Mouse (Mus musculus) CH12.LX (cell line): ENCODE data around the gene Cdc42. TPM values are rescaled to one million over a fixed set of nuclear protein-coding genes. Genes with fewer than 3 reads are reported as not detected.

Experiments used
- DNase-seq: peaks from one replicate; pipeline ENCODE4 v3.0.0-alpha.2; 2013; ENCODE audit errors: extremely low read depth
- H3K27ac ChIP-seq: 2 replicates; pipeline ENCODE4 v1.5.1; 2012; ENCODE audit warnings: low read depth, mild to moderate bottlenecking, control low read depth, moderate library complexity; ENCODE audit not compliant: insufficient read depth
- H3K27me3 ChIP-seq: replicated peaks from 2 replicates; pipeline ENCODE3; 2012; ENCODE audit warnings: inconsistent platforms
- H3K36me3 ChIP-seq, 2 experiments: replicated peaks in 1 of 2; 2 replicates each; pipeline versions ENCODE3 to v1.6.1; 2012; ENCODE audit warnings: inconsistent platforms in 1 of 2, low read length in 1 of 2, mild to moderate bottlenecking in 1 of 2, mixed read lengths in 1 of 2, moderate library complexity in 1 of 2; ENCODE audit not compliant: control insufficient read depth in 1 of 2, insufficient read depth in 1 of 2
- H3K4me1 ChIP-seq, 2 experiments: 2 replicates each; pipeline ENCODE4 v1.6.1; 2012; ENCODE audit warnings: inconsistent platforms in 1 of 2, moderate library complexity in 1 of 2; ENCODE audit not compliant: insufficient read depth in 2 of 2, control insufficient read depth in 1 of 2
- H3K4me2 ChIP-seq: 2 replicates; pipeline ENCODE4 v1.6.1; 2012; ENCODE audit warnings: low read depth, mild to moderate bottlenecking, control low read depth; ENCODE audit not compliant: poor library complexity, insufficient read depth, severe bottlenecking
- H3K4me3 ChIP-seq, 3 experiments: fragments of 150-350 bp in 1 of 3; sonication (generic) in 1 of 3; replicated peaks in 1 of 3; 2 replicates each; pipeline versions ENCODE3 to v1.5.1; 2011 to 2012; ENCODE audit warnings: low read depth in 2 of 3, low read length in 2 of 3, mild to moderate bottlenecking in 2 of 3, moderate library complexity in 2 of 3, control low read depth in 1 of 3, improper control_type of control experiment in 1 of 3, inconsistent platforms in 1 of 3, mixed read lengths in 1 of 3; ENCODE audit not compliant: poor library complexity in 1 of 3
- H3K79me2 ChIP-seq: replicated peaks from 2 replicates; pipeline ENCODE4 v1.6.1; 2012; ENCODE audit warnings: mild to moderate bottlenecking, moderate library complexity; ENCODE audit not compliant: control insufficient read depth, poor library complexity, insufficient read depth, severe bottlenecking; ENCODE audit errors: extremely low read depth
- H3K9ac ChIP-seq: 2 replicates; pipeline ENCODE4 v1.6.1; 2012; ENCODE audit warnings: low read depth, mild to moderate bottlenecking, control low read depth, moderate library complexity; ENCODE audit not compliant: insufficient read depth
- H3K9me3 ChIP-seq: replicated peaks from 2 replicates; pipeline ENCODE3; 2012; ENCODE audit warnings: low read length, inconsistent platforms, mixed read lengths
- CHD1 ChIP-seq: IDR thresholded peaks from 2 replicates; pipeline ENCODE4 v1.6.1; 2012; ENCODE audit warnings: low read depth, low read length, improper control_type of control experiment, inconsistent platforms
- CHD2 ChIP-seq: IDR thresholded peaks from 2 replicates; pipeline ENCODE4 v1.6.1; 2011; ENCODE audit warnings: low read length, improper control_type of control experiment
- CTCF ChIP-seq, 2 experiments: IDR thresholded peaks in 1 of 2; conservative IDR thresholded peaks in 1 of 2; 2 replicates each; pipeline ENCODE4 v1.5.1; 2011 to 2012; ENCODE audit warnings: low read depth in 2 of 2, low read length in 2 of 2, improper control_type of control experiment in 1 of 2, inconsistent platforms in 1 of 2, mild to moderate bottlenecking in 1 of 2, moderate library complexity in 1 of 2
- E2F4 ChIP-seq: IDR thresholded peaks from 2 replicates; pipeline ENCODE4 v1.6.1; 2011; ENCODE audit warnings: low read depth, low read length, improper control_type of control experiment; ENCODE audit not compliant: insufficient replicate concordance
- ETS1 ChIP-seq: conservative IDR thresholded peaks from 2 replicates; pipeline ENCODE4 v1.6.1; 2012; ENCODE audit warnings: low read depth, mild to moderate bottlenecking, inconsistent platforms, low read length, improper control_type of control experiment, moderate library complexity
- GABPA ChIP-seq: IDR thresholded peaks from 2 replicates; pipeline ENCODE4 v1.6.1; 2012; ENCODE audit warnings: low read depth, low read length, improper control_type of control experiment, inconsistent platforms; ENCODE audit not compliant: insufficient replicate concordance
- HCFC1 ChIP-seq: IDR thresholded peaks from 2 replicates; pipeline ENCODE4 v1.6.1; 2012; ENCODE audit warnings: low read depth, mild to moderate bottlenecking, inconsistent platforms, low read length, improper control_type of control experiment
- IRF4 ChIP-seq: IDR thresholded peaks from 2 replicates; pipeline ENCODE4 v1.6.1; 2014; ENCODE audit warnings: low read depth, mild to moderate bottlenecking, inconsistent platforms, low read length, improper control_type of control experiment
- JUN ChIP-seq: IDR thresholded peaks from 2 replicates; pipeline ENCODE4 v1.6.1; 2011; ENCODE audit warnings: low read depth, mild to moderate bottlenecking, low read length, improper control_type of control experiment, moderate library complexity; ENCODE audit not compliant: insufficient read depth
- JUND ChIP-seq: conservative IDR thresholded peaks from 2 replicates; pipeline ENCODE4 v1.6.1; 2011; ENCODE audit warnings: low read depth, low read length, improper control_type of control experiment
- KAT2A ChIP-seq: IDR thresholded peaks from 2 replicates; pipeline ENCODE4 v1.6.1; 2012; ENCODE audit warnings: low read length, improper control_type of control experiment, inconsistent platforms; ENCODE audit not compliant: insufficient replicate concordance
- MAFK ChIP-seq: IDR thresholded peaks from 2 replicates; pipeline ENCODE4 v1.6.1; 2011; ENCODE audit warnings: low read length, improper control_type of control experiment; ENCODE audit not compliant: insufficient replicate concordance
- MAX ChIP-seq: IDR thresholded peaks from 2 replicates; pipeline ENCODE4 v1.6.1; 2011; ENCODE audit warnings: low read length, improper control_type of control experiment
- MAZ ChIP-seq: IDR thresholded peaks from 2 replicates; pipeline ENCODE4 v1.6.1; 2012; ENCODE audit warnings: low read depth, mild to moderate bottlenecking, inconsistent platforms, low read length, improper control_type of control experiment, moderate library complexity
- MXI1 ChIP-seq: IDR thresholded peaks from 2 replicates; pipeline ENCODE4 v1.6.1; 2011; ENCODE audit warnings: mild to moderate bottlenecking, low read depth, low read length, improper control_type of control experiment
- MYC ChIP-seq: IDR thresholded peaks from 2 replicates; pipeline ENCODE4 v1.6.1; 2011; ENCODE audit warnings: low read depth, mild to moderate bottlenecking, improper control_type of control experiment, low read length
- NELFE ChIP-seq: IDR thresholded peaks from 2 replicates; pipeline ENCODE4 v1.6.1; 2011; ENCODE audit warnings: low read depth, low read length, improper control_type of control experiment
- NRF1 ChIP-seq: IDR thresholded peaks from 2 replicates; pipeline ENCODE4 v1.6.1; 2014; ENCODE audit warnings: low read depth, mild to moderate bottlenecking, inconsistent platforms, low read length, improper control_type of control experiment, moderate library complexity
- PAX5 ChIP-seq: IDR thresholded peaks from 2 replicates; pipeline ENCODE4 v1.6.1; 2012; ENCODE audit warnings: low read length, inconsistent platforms, mixed read lengths
- POLR2A ChIP-seq: IDR thresholded peaks from 2 replicates; pipeline ENCODE4 v1.6.1; 2011; ENCODE audit warnings: low read depth, mild to moderate bottlenecking, improper control_type of control experiment, low read length
- POLR2AphosphoS2 ChIP-seq: IDR thresholded peaks from 2 replicates; pipeline ENCODE4 v1.6.1; 2011; ENCODE audit warnings: low read depth, low read length, improper control_type of control experiment
- RAD21 ChIP-seq: IDR thresholded peaks from 2 replicates; pipeline ENCODE4 v1.6.1; 2011; ENCODE audit warnings: low read depth, mild to moderate bottlenecking, low read length, improper control_type of control experiment, moderate library complexity
- RCOR1 ChIP-seq: conservative IDR thresholded peaks from 2 replicates; pipeline ENCODE4 v1.6.1; 2012; ENCODE audit warnings: low read depth, mild to moderate bottlenecking, inconsistent platforms, low read length, improper control_type of control experiment
- TBP ChIP-seq: conservative IDR thresholded peaks from 2 replicates; pipeline ENCODE4 v1.6.1; 2011; ENCODE audit warnings: low read depth, low read length, improper control_type of control experiment
- UBTF ChIP-seq: IDR thresholded peaks from 2 replicates; pipeline ENCODE4 v1.6.1; 2012; ENCODE audit warnings: low read depth, mild to moderate bottlenecking, inconsistent platforms, low read length, improper control_type of control experiment, moderate library complexity
- USF2 ChIP-seq: conservative IDR thresholded peaks from 2 replicates; pipeline ENCODE4 v1.6.1; 2011; ENCODE audit warnings: low read depth, low read length, improper control_type of control experiment
- ZMIZ1 ChIP-seq: IDR thresholded peaks from 2 replicates; pipeline ENCODE4 v1.6.1; 2012; ENCODE audit warnings: low read depth, mild to moderate bottlenecking, inconsistent platforms, low read length, improper control_type of control experiment
- dilution Hi-C: fragments of 300-500 bp; cut with MboI; formaldehyde crosslinking; loops from 2 replicates; pipeline ENCODE4 v1.14.3; 2020; ENCODE audit warnings: low sequenced_read_pairs; ENCODE audit not compliant: extremely low pct_unique_long_range_greater_than_20kb, extremely low pct_ligation_motif_present
- in situ Hi-C: fragments of 300-500 bp; cut with MboI; formaldehyde crosslinking; loops from 3 replicates; pipeline ENCODE4 v1.14.3; 2019; ENCODE audit warnings: low sequenced_read_pairs, low pct_ligation_motif_present, low pct_unique_long_range_greater_than_20kb, mixed read lengths
- polyA plus RNA-seq: library from polyadenylated mRNA; unstranded; fragments of >175 nt; gene quantifications from 2 replicates; pipeline ENCODE4 v1.2.1, GENCODE M21; 2012; ENCODE audit warnings: low read depth; ENCODE audit not compliant: insufficient read length
- total RNA-seq, 2 experiments: library from RNA; depleted of rRNA; stranded (reverse); fragments of 300-350 nt in 1 of 2; fragments of >200 nt in 1 of 2; gene quantifications; 2 replicates each; pipeline ENCODE4 v1.2.3; 2012 to 2014

The Cdc42 gene
- total and polyA plus RNA-seq, 3 experiments = 209 to 594 (median 378) TPM

DNA sequence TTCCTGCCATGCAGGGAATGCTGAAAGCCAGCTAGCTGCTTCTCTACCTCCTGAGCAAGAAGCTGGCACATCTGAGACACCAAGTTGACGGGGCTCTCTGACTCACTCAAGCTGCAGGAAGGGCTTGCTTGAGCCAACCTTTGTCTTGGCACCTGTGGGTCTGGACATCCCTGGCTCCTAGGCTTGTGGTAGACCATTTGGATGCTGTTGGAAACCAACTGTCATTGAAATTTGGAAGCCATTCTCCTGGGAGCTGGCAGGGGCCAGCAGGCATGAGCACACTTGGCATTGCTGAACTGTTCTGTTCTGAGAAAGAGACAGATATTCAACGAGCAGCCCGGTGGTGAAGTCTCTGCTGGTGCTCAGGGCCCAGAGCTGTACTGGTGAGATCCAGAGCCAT lies 67.3 kb downstream of the Cdc42 start:
- Histone ChIP-seq H3K4me3 (no peak overlapping the region), H3K79me2 (no peaks in the 10 kb centered on the region), H3K36me3 (peaks cover 0 to 2% of the 10 kb centered on the region in 2 experiments), H3K4me1 (no peaks in the 10 kb centered on the region), H3K27me3 (peaks cover 58% of the 10 kb centered on the region), H3K9me3 (no peaks in the 10 kb centered on the region), H3K9ac (no peak overlapping the region), H3K4me2 (no peak overlapping the region), H3K27ac (no peak overlapping the region)
- in situ Hi-C loops = no loop called here
- TF ChIP-seq POLR2AphosphoS2 (no peak), E2F4 (no peak), RCOR1 (no peak), POLR2A (no peak), ZMIZ1 (no peak), IRF4 (no peak), MYC (no peak), NRF1 (no peak), MXI1 (no peak), PAX5 (no peak), MAX (no peak), RAD21 (no peak), MAFK (no peak), CHD2 (no peak), MAZ (no peak), CHD1 (no peak), JUN (no peak), NELFE (no peak), JUND (no peak)
- no peak for DNase-seq
- dilution Hi-C loops = no loop called here

DNA sequence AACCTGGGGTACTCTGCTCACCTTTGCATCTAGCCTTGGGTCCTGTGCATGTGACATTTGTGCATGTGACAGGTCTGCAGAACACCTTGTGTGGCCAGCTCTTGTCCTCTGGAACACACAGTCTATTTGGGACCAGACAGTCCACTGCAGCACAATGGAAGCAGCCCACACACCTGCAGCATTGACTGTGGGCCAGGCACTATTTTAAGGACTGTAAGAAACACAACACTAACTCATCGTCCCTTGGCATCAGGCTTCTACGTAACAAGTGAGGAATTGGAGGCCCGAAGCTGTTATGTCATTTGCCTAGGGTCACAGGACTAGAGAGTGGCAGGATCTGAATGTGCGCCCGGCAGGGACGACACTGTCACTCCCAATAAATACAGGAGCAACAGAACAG lies 67.8 kb downstream of the Cdc42 start:
- Histone ChIP-seq H3K9me3 (no peaks in the 10 kb centered on the region), H3K79me2 (no peaks in the 10 kb centered on the region), H3K4me3 (no peak overlapping the region), H3K36me3 (no peaks in the 10 kb centered on the region), H3K27ac (no peak overlapping the region), H3K4me1 (no peaks in the 10 kb centered on the region), H3K4me2 (no peak overlapping the region), H3K9ac (no peak overlapping the region), H3K27me3 (peaks cover 61% of the 10 kb centered on the region)
- TF ChIP-seq JUN = no peak
- TF ChIP-seq USF2 = no peak
- no peak for TF ChIP-seq GABPA
- TF ChIP-seq MYC = no peak
- no peak for TF ChIP-seq TBP
- TF ChIP-seq E2F4 = no peak
- TF ChIP-seq PAX5 = no peak
- no peak for TF ChIP-seq ETS1
- no peak for TF ChIP-seq MAX
- TF ChIP-seq NELFE = no peak
- TF ChIP-seq NRF1 = no peak
- no peak for TF ChIP-seq UBTF
- no peak for TF ChIP-seq MXI1
- TF ChIP-seq CTCF (conservative IDR thresholded peaks at IDR 0.05 in 1 of 2, IDR thresholded peaks at IDR 0.05 in 1 of 2; ENCODE audit: low read depth in 2 of 2, low read length in 2 of 2) = no peak
- TF ChIP-seq MAZ = no peak
- TF ChIP-seq CHD2 = no peak
- TF ChIP-seq KAT2A = no peak
- no peak for TF ChIP-seq HCFC1
- dilution Hi-C loops (no loop called here), in situ Hi-C loops (loop anchor here (5.0 to 10.0 kb wide), 2 partner anchors 207 to 395 kb away; partner anchors contain the start of genes C1qa and C1qc)
- DNase-seq = no peak
